Mouse (Mus musculus) embryo, embryonic 9.5 days (tissue): ENCODE data around the gene Ppp1r13b.
A peak's percentile ranks its signal among the peaks of the same experiment; 100 is the strongest.

Experiments
- DNase-seq: peaks from one replicate; pipeline ENCODE4 v3.0.0-alpha.2; 2017; ENCODE audit errors: extremely low spot score

Gene Ppp1r13b

GRCm38 (mm10) chr12:111827556-111827955 is 80.4 kb downstream of the Ppp1r13b start:
- DNase-seq = no peak

DNA sequence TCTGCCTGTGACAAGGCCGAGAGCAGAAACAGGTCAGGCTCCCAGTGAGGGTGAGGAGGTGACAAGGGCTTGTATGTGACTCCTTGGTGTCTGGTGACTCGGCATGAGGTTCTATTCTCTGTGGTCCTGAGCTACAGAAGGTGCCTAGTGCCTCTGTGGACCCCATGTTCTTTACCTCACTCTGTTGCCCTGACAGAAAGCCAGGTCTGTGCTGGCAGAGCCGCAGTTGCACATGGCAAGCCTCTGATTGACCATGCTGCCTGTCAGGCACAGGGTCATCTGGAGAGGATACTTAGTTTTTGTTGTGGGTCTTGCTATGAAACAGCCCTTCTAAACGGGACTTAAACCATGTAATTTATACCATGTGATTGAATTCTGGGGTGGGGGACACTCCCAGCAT is 86.0 kb downstream of the Ppp1r13b start:
- no peak for DNase-seq

- no peak for DNase-seq
Measured at GRCm38 (mm10) chr12:111820708-111821107, 87.2 kb downstream of the Ppp1r13b start.

- DNase-seq = no peak
Measured at GRCm38 (mm10) chr12:111819936-111820335, 88.0 kb downstream of the Ppp1r13b start.

GRCm38 (mm10) chr12:111817991-111818390 is 89.9 kb downstream of the Ppp1r13b start:
- no peak for DNase-seq

- no peak for DNase-seq
Measured at GRCm38 (mm10) chr12:111816967-111817366, 90.9 kb downstream of the Ppp1r13b start.

GRCm38 (mm10) chr12:111816528-111816927 is 91.4 kb downstream of the Ppp1r13b start:
- no peak for DNase-seq

DNA sequence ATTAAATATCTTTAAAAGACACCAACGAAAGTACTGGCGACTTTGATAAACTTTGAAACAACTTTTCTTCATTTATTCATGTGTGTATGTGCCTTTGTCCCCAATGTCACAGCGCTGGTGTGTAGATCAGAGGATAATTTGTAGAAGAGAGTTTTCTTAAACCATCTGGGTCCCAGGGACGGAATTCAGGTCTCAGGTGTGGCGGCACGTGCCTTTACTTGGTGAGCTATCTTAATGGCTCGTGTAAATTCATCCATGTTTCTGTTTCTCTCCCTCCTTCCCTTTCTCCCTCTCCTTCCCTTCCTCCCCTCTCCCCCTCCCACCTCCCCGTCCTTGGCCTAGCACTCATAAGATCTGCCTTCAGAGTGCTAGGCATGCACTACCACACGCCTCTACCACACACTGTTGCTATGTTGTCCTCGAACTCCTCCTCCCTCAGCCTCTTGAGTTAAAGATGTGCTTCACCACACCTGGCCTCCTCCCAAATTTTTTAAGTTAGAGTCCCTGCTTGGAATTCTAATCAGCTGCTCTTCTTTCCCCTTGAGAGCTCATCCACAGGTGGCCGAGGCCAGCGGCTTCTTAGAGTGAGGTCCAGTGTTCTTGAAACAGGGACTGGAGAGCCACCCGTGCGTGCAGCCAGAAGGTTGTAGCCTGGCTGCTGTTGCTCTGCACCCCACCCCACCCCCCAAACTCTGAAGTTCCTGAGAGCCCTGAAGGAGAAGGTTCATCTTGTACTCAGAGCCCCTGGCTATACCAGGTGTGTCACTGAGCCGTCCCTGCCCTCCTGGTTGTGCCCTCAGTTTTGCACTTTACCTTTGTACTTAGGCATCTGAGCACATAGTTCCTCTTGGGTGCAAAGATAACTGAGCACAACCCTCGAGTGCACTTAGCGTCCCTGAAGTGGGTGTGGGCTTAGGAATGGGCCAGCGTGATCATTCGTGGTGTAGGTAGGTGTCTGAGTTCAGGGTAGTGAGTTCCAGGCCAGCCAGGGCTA is 92.8 kb downstream of the Ppp1r13b start:
- DNase-seq = no peak

DNA sequence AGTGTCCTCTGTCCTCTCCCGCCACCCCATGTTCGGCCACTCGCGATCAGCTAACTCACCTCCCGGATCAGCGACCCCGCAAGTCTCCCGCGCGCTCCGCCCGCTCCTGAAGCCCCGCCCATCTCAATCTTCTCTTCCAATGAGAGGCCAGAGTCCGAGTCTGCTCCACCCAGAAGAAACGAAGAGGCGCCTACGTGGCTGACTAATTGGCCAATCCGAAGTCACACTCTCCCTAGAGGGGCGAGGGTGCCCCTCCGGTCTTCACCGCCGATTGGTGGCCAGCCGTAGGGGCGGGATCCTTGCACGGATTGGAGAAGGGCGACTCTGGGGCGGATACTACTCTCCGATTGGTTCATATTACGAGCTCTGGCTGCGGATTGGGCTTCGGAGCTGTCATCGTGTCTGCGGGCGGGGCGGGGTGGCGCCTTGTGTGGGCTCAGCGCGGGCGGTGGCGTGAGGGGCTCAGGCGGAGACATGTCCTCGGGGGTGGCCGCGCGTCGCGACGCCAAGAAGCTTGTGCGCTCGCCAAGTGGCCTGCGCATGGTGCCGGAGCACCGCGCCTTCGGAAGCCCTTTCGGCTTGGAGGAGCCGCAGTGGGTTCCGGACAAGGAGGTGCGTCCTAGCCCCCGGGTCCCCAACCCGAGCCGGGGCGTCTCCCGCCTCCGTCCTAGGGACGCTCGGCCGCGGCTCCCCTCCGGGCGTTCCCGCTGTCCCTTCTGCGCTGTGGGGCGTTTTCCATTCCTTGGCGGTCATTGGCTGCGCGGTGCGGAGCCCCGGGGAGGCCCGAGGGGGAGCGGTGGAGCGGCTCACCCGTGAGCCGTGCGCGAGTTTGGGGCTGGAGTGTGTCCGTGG is 93.9 kb downstream of the Ppp1r13b start, which contains the start of the genes Xrcc3 and Zfyve21:
Gene Xrcc3, minus strand, starts transcription at position 108 of the 852 bp plus-strand sequence.
Gene Zfyve21, plus strand, starts transcription at position 405 of the 852 bp plus-strand sequence.
- DNase-seq = peak; percentile 98

DNA sequence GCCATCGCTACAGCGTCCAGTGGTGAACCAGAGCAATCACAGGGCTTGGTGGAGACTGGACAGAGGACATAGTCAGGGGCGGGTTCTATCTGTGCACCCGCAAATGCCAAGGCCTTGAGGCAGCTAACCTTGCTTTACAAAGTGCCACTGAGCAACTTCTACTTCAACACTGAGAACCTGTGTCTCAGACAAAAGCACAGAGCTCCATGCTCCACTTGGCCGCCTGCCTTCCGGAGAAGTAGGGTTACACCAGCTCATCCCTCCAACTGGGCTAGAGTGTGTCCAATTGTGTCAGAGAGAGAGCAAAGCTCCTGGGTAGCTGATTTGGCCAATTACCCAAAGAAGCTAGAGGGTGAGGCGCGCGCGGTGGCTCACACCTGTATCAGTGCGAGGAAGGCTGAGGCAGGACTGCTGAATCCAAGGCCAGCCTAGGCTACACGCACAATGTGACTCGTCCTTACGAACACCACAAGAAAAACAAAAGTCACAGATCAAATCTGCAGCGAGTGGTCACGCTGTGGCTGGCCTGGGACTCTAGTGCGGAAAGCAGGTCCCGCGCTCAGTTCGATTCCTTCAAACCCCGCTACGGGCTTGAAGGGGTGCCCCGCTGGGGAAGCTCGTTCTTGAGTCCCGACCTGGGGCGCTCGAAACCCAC is 94.7 kb downstream of the Ppp1r13b start:
- DNase-seq = no peak

DNA sequence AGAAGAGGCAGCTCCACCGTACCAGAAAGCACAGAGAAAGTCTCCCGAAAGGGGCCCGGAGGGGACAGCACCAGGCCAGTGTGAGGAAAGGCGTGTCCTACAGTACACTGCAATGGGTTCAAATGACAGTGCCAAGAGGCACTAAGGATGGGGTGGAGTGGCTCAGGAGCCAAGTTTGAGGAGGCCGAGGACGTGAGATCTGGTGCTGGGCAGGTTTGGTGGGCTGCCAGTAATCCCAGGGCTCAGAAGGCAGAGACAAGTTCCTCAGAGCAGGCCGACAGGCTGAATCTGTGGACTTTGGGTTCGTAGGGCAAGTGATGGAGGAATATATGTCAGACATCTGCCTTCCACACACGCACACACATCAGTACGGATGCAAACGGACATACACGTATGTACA is 95.3 kb downstream of the Ppp1r13b start:
- no peak for DNase-seq

- DNase-seq = no peak
Measured at GRCm38 (mm10) chr12:111812075-111812474, 95.8 kb downstream of the Ppp1r13b start.

- peak; percentile 83 for DNase-seq
Measured at GRCm38 (mm10) chr12:111809762-111810161, 98.1 kb downstream of the Ppp1r13b start.

GRCm38 (mm10) chr12:111808775-111809174 is 99.1 kb downstream of the Ppp1r13b start:
- DNase-seq = no peak

GRCm38 (mm10) chr12:111803538-111803937 is 104.4 kb downstream of the Ppp1r13b start:
- DNase-seq = no peak

DNA sequence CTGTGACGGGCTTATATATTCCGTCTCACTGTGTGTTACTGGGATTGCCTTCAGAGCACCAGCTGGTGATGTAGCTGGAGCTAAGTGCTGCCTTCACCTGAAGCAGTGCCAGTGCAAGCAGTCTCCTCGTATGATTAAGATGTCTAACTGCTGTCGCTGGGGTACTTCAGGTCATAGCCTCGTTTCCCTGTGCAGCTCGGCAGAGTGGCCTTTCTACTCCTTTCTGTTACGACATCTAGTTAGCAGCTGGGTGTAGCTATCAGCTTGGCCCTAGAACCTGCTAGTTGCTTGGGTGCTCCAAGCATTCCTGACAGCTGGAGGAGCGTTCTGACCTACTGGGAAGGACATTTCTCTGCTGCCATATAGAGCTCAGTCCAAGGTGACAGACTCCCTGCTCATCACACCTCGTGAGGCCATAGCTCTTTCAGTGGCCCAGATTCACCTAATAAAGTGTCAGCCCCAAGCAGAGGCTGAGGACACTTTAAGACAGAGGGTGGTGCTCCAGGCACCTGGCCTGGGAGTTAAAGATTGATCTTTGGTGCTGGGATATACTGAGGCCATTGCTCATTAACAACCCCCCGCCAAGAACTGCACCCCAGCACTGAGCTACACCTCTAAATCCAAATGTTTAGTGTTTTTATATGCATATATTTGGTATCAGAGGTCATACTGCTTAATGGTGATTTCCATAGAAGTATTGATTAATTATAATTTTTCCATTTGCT is 107.3 kb downstream of the Ppp1r13b start:
- no peak for DNase-seq

DNA sequence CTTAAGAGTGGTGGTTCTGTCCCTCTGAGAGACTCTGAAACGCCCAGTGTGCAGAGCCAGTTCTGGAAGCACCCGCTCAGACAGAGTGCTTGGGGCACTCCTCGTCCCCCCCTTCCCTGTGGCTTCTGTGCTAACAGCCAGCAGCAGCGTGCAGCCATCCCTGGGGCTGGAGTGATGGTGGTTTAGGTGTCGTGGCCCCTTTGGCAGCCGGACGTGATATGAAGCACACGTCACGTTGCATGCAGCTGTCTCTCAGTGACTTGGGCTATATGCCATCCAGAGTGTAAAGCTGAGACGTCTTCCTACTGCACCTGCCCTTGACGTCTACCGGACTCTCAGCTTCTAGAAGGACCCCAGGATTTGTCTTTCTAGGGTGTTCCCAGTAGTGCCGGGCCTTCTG is 109.4 kb downstream of the Ppp1r13b start:
- DNase-seq = no peak

DNA sequence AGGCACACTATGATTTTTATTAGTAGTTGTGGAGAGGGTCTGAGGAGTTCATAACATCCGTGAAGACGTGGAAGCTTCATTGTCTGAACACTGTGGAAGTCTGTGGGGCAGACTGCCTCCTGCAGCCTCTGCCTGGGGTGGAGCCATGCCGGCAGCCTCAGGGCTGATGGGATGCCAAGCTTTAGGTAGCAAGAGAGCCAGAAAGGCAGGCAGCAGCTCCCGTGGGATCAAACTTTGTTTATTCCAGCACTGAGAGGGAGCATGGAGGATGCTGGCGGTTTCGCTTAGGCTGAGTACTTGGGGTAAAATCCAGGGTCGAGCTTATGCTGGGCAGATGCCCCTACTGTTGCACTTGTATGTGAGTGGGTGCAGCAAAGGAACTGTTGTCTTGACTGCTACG is 110.7 kb downstream of the Ppp1r13b start:
- DNase-seq = no peak

GRCm38 (mm10) chr12:111795180-111795895 is 112.6 kb downstream of the Ppp1r13b start:
- no peak for DNase-seq

DNA sequence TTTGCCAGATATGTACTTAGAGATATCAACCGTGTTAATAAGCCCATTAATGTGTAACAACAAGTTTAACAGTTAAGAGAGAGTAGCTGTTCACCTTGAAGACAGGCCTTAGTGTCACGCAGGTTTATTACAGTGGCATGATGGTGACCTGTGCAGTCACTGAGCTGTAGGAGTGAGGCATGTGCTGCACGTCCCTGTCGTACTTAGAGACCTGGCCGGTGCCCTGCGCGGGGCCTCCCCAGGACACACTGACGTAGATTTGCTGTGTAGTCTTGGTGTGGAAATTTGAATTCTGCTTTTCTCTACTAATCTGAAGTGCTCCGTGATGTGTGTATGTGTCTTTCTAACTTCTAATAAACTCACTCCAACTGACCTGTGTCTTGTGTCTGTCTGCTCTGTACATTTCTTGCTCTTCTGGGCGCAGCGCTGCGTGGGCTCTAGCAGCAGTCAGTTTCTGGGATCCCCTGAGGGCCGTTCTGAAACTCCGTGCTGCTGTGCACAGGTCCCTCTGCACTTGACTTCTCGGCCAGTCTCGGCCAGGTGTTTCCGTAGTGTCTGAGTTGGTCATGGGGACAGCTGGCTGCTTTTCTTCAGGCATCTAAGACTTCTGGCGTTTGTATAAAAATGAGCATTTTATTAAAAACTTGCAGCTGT is 113.3 kb downstream of the Ppp1r13b start:
- DNase-seq = no peak
